Mouse (Mus musculus) limb, embryonic 10.5 days (tissue): Measurements from ENCODE around the gene Ebna1bp2. TPM values are rescaled to one million over a fixed set of nuclear protein-coding genes. Genes with fewer than 3 reads are reported as not detected.

ENCODE experiments used
- DNase-seq: peaks from one replicate; pipeline ENCODE4 v3.0.0-alpha.2; 2017; ENCODE audit warnings: low spot score
- H3K27ac ChIP-seq: fragments of 300-500 bp; sonication (generic); 2 replicates; pipeline ENCODE4 v1.5.1; 2016; ENCODE audit warnings: mild to moderate bottlenecking
- H3K27me3 ChIP-seq: fragments of 300-500 bp; sonication (generic); 2 replicates; pipeline ENCODE4 v1.6.1; 2016; ENCODE audit warnings: low read depth, mild to moderate bottlenecking; ENCODE audit not compliant: poor library complexity, severe bottlenecking
- H3K36me3 ChIP-seq: fragments of 300-500 bp; sonication (generic); 2 replicates; pipeline ENCODE4 v1.6.1; 2016; ENCODE audit warnings: mild to moderate bottlenecking, moderate library complexity
- H3K4me1 ChIP-seq: fragments of 300-500 bp; sonication (generic); 2 replicates; pipeline ENCODE4 v1.6.1; 2016
- H3K4me3 ChIP-seq: fragments of 300-500 bp; sonication (generic); 2 replicates; pipeline ENCODE4 v1.5.1; 2016; ENCODE audit warnings: mild to moderate bottlenecking, moderate library complexity
- H3K9me3 ChIP-seq: fragments of 300-500 bp; sonication (generic); replicated peaks from 2 replicates; pipeline ENCODE4 v1.6.1; 2016; ENCODE audit warnings: mild to moderate bottlenecking
- WGBS: fragments of 180-500 bp; shearing (Covaris S2); methylation state at CpG from one replicate; pipeline ENCODE4 v1.1.7; 2016; 5-methylcytosine and 5-hydroxymethylcytosine counted together
- polyA plus RNA-seq: library from polyadenylated mRNA; unstranded; fragments of >200 nt; fragmentation: Nextera tagmentation; extraction: Ambion mirVana; gene quantifications from 2 replicates; pipeline ENCODE4 v1.2.1, GENCODE M21; 2016

Ebna1bp2 gene
- polyA plus RNA-seq, 1 experiment from 2014 or later: 180 TPM

GRCm38 (mm10) chr4:118621781-118622180, 1.2 kb downstream of the Ebna1bp2 start:
- peaks cover 42% of the 10 kb centered on the region for H3K36me3 ChIP-seq
- no peak overlapping the region for H3K27ac ChIP-seq
- peak overlapping the region; percentile 89 for H3K4me3 ChIP-seq
- peaks cover 13% of the 10 kb centered on the region for H3K4me1 ChIP-seq
- WGBS: 86% methylated on average over 9 of the region's 9 CpGs
- H3K9me3 ChIP-seq: no peaks in the 10 kb centered on the region
- no peaks in the 10 kb centered on the region for H3K27me3 ChIP-seq
- DNase-seq: no peak

GRCm38 (mm10) chr4:118630261-118630660, 9.7 kb downstream of the Ebna1bp2 start:
- no peak for DNase-seq
- 98% methylated on average over 5 of the region's 5 CpGs for WGBS

GRCm38 (mm10) chr4:118642346-118643190, 22.0 kb downstream of the Ebna1bp2 start:
- Histone ChIP-seq H3K27ac (no peak overlapping the region), H3K36me3 (no peaks in the 10 kb centered on the region), H3K4me3 (no peak overlapping the region), H3K27me3 (no peaks in the 10 kb centered on the region), H3K4me1 (peaks cover 9% of the 10 kb centered on the region; the same call in 1 of the 2 replicates), H3K9me3 (no peaks in the 10 kb centered on the region)
- 57% methylated on average over 20 of the region's 20 CpGs for WGBS
- DNase-seq: no peak

More at GRCm38 (mm10) chr4:118630261-118630660, 9.7 kb downstream of the Ebna1bp2 start:
- H3K4me1 ChIP-seq: no peaks in the 10 kb centered on the region
- no peak overlapping the region for H3K4me3 ChIP-seq
- H3K36me3 ChIP-seq: peaks cover 68% of the 10 kb centered on the region
- no peaks in the 10 kb centered on the region for H3K27me3 ChIP-seq
- no peak overlapping the region for H3K27ac ChIP-seq
- no peaks in the 10 kb centered on the region for H3K9me3 ChIP-seq

GRCm38 (mm10) chr4:118645234-118645633, 24.6 kb downstream of the Ebna1bp2 start:
- WGBS: 13% methylated on average over 2 of the region's 2 CpGs
- H3K27me3 ChIP-seq: no peaks in the 10 kb centered on the region
- no peaks in the 10 kb centered on the region for H3K36me3 ChIP-seq
- peaks cover 9% of the 10 kb centered on the region; the same call in 1 of the 2 replicates for H3K4me1 ChIP-seq
- no peak overlapping the region for H3K27ac ChIP-seq
- DNase-seq: peak; percentile 75
- no peak overlapping the region for H3K4me3 ChIP-seq
- no peaks in the 10 kb centered on the region for H3K9me3 ChIP-seq

GRCm38 (mm10) chr4:118658652-118659051, 38.1 kb downstream of the Ebna1bp2 start, which contains the start of gene Olfr62:
Gene Olfr62 (plus strand): TSS chr4:118658952.
- no peak for DNase-seq
- Histone ChIP-seq H3K27me3 (no peaks in the 10 kb centered on the region), H3K4me3 (no peak within 1 kb of the TSS), H3K36me3 (no peaks in the 10 kb centered on the region), H3K4me1 (no peaks in the 10 kb centered on the region), H3K9me3 (no peaks in the 10 kb centered on the region), H3K27ac (no peak within 1 kb of the TSS)

Other genes with a start within 250 kb of the Ebna1bp2 start
- 8.4 and 11.4 TPM in 2 replicates for gene Szt2, start 211.5 kb upstream of the Ebna1bp2 start, polyA plus RNA-seq
- 141 and 147 TPM in 2 replicates for gene Med8, start 211.5 kb upstream of the Ebna1bp2 start, polyA plus RNA-seq
- 45.5 and 48.1 TPM in 2 replicates for gene Elovl1, start 192.7 kb upstream of the Ebna1bp2 start, polyA plus RNA-seq
- gene Cdc20, start 183.4 kb upstream of the Ebna1bp2 start, polyA plus RNA-seq: 431 and 433 TPM in 2 replicates
- 0.74 and 1.2 TPM in 2 replicates for gene Mpl, start 163.3 kb upstream of the Ebna1bp2 start, polyA plus RNA-seq
- 16.8 and 19.4 TPM in 2 replicates for gene Tie1, start 130.7 kb upstream of the Ebna1bp2 start, polyA plus RNA-seq
- 0.78 and 1.2 TPM in 2 replicates for gene 2610528J11Rik, start 93.8 kb upstream of the Ebna1bp2 start, polyA plus RNA-seq
- 0.34 and 0.54 TPM in 2 replicates for gene Tmem125, start 76.8 kb upstream of the Ebna1bp2 start, polyA plus RNA-seq
- gene Cfap57, start within 50 bp of the Ebna1bp2 start, polyA plus RNA-seq: 0.36 and 0.64 TPM in 2 replicates
- not detected in 2 replicates for gene Olfr62, start 38.2 kb downstream of the Ebna1bp2 start, polyA plus RNA-seq
- 0.05 TPM in 1 of 2 replicates, not detected in the other for gene Olfr1342, start 72.0 kb downstream of the Ebna1bp2 start, polyA plus RNA-seq
- gene Olfr1341, start 82.7 kb downstream of the Ebna1bp2 start, polyA plus RNA-seq: not detected in 2 replicates
- gene Olfr1340, start 99.3 kb downstream of the Ebna1bp2 start, polyA plus RNA-seq: not detected in 2 replicates
- gene Olfr1339, start 111.4 kb downstream of the Ebna1bp2 start, polyA plus RNA-seq: not detected in 2 replicates
- not detected in 2 replicates for gene Olfr1338, start 137.9 kb downstream of the Ebna1bp2 start, polyA plus RNA-seq
- not detected in 2 replicates for gene Olfr1337, start 161.8 kb downstream of the Ebna1bp2 start, polyA plus RNA-seq
- not detected in 2 replicates for gene Olfr1335, start 189.1 kb downstream of the Ebna1bp2 start, polyA plus RNA-seq
- gene Olfr1333, start 215.5 kb downstream of the Ebna1bp2 start, polyA plus RNA-seq: not detected in 2 replicates
- gene Olfr1331, start 243.8 kb downstream of the Ebna1bp2 start, polyA plus RNA-seq: not detected in 2 replicates